Mouse (Mus musculus) heart, embryonic 11.5 days (tissue): ENCODE results near the gene Uqcc1. TPM values are rescaled to one million over a fixed set of nuclear protein-coding genes. Genes with fewer than 3 reads are reported as not detected.

ENCODE experiments used
- ATAC-seq: fragments of 200-750 bp; cut with Nextera tagmentation; replicated peaks from 2 replicates; pipeline ENCODE4 v1.8.0; 2017; ENCODE audit warnings: moderate library complexity; ENCODE audit not compliant: insufficient number of reproducible peaks, low FRiP score, low TSS enrichment
- H3K27ac ChIP-seq: fragments of 300-500 bp; sonication (generic); 2 replicates; pipeline ENCODE4 v1.5.1; 2014; ENCODE audit warnings: mild to moderate bottlenecking, low read depth, low read length
- H3K27me3 ChIP-seq: fragments of 300-500 bp; sonication (generic); 2 replicates; pipeline ENCODE4 v1.6.1; 2014; ENCODE audit warnings: mild to moderate bottlenecking, low read length, mixed read lengths; ENCODE audit not compliant: control insufficient read depth, insufficient read depth
- H3K36me3 ChIP-seq: fragments of 300-500 bp; sonication (generic); 2 replicates; pipeline ENCODE4 v1.6.1; 2014; ENCODE audit warnings: mild to moderate bottlenecking, low read length, moderate library complexity, mixed read lengths; ENCODE audit not compliant: control insufficient read depth, insufficient read depth
- H3K4me1 ChIP-seq: fragments of 300-500 bp; sonication (generic); 2 replicates; pipeline ENCODE4 v1.6.1; 2014; ENCODE audit warnings: low read length; ENCODE audit not compliant: control insufficient read depth, insufficient read depth
- H3K4me2 ChIP-seq: fragments of 300-500 bp; sonication (generic); 2 replicates; pipeline ENCODE4 v1.6.1; 2014; ENCODE audit warnings: mild to moderate bottlenecking, moderate library complexity
- H3K4me3 ChIP-seq: fragments of 300-500 bp; sonication (generic); 2 replicates; pipeline ENCODE4 v1.5.1; 2014; ENCODE audit warnings: low read depth, low read length
- H3K9ac ChIP-seq: fragments of 300-500 bp; sonication (generic); 2 replicates; pipeline ENCODE4 v1.6.1; 2014; ENCODE audit warnings: mild to moderate bottlenecking, low read depth, low read length, moderate library complexity
- H3K9me3 ChIP-seq: fragments of 300-500 bp; sonication (generic); replicated peaks from 2 replicates; pipeline ENCODE4 v1.6.1; 2016; ENCODE audit warnings: low read length; ENCODE audit not compliant: control insufficient read depth
- WGBS: fragments of 180-500 bp; shearing (Covaris S2); extraction: QIAGEN DNeasy Blood & Tissue Kit; methylation state at CpG from one replicate; pipeline ENCODE4 v1.1.7; 2014; ENCODE audit not compliant: insufficient replicate concordance; 5-methylcytosine and 5-hydroxymethylcytosine counted together
- polyA plus RNA-seq: library from polyadenylated mRNA; unstranded; fragments of >200 nt; fragmentation: Nextera tagmentation; extraction: Ambion mirVana; gene quantifications from 2 replicates; pipeline ENCODE4 v1.2.1, GENCODE M21; 2014

The Uqcc1 gene
- polyA plus RNA-seq, 1 experiment from 2014 or later, result 86.7 TPM

GRCm38 (mm10) chr2:155861581-155861980 lies 68.5 kb downstream of the Uqcc1 start:
- Histone ChIP-seq H3K9me3 (no peaks in the 10 kb centered on the region), H3K4me3 (no peak overlapping the region), H3K9ac (no peak overlapping the region), H3K27me3 (no peaks in the 10 kb centered on the region), H3K4me1 (no peaks in the 10 kb centered on the region), H3K27ac (no peak overlapping the region), H3K36me3 (no peaks in the 10 kb centered on the region), H3K4me2 (no peak overlapping the region)
- WGBS, result 84% methylated on average over 6 of the region's 6 CpGs
- no peak for ATAC-seq

DNA sequence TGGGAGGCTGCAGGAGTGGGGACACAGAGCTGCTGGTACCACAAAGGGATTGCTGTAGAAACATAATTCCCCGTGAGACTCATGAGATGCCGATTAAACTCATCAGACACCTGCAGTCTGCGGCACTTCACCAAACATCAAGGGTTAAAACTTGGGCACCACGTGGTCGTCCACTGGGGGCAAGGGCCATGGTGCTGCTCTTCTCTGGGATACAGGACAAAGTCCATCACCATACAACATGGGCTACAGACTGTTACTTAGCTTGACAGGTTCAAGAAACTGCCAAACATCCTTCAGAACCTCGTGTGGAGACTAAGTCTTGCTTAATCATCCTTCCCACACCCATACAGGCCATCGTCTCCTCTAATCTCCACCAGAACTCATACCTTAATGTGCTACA lies 70.0 kb downstream of the Uqcc1 start:
- Histone ChIP-seq H3K27ac (no peak overlapping the region), H3K4me1 (no peaks in the 10 kb centered on the region), H3K4me2 (no peak overlapping the region), H3K4me3 (no peak overlapping the region), H3K27me3 (no peaks in the 10 kb centered on the region), H3K9me3 (no peaks in the 10 kb centered on the region), H3K9ac (no peak overlapping the region), H3K36me3 (no peaks in the 10 kb centered on the region)
- no peak for ATAC-seq
- 83% methylated on average over 7 of the region's 7 CpGs for WGBS

DNA sequence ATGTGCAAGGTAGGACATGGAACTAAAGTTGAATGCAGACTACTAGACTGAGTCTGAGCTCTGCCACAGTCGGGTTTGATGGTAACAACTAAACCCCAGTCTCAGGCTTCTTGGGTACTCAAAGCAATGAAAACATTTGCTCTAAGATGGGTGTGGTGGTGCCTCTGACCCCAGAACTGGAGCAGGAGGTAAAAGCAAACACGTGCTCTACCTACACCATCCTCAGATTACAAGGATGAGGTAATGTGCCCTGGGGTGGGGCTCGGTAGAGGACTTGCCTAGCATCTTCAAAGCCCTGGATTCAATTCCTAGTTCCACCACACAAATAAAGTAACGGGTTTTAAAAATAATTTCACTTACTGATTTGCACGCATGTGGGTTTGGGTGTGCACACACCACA lies 77.6 kb downstream of the Uqcc1 start:
- Histone ChIP-seq H3K4me2 (no peak overlapping the region), H3K9me3 (no peaks in the 10 kb centered on the region), H3K4me1 (no peaks in the 10 kb centered on the region), H3K9ac (no peak overlapping the region), H3K27ac (no peak overlapping the region), H3K36me3 (peaks cover 11% of the 10 kb centered on the region), H3K4me3 (no peak overlapping the region), H3K27me3 (no peaks in the 10 kb centered on the region)
- WGBS, result 91% methylated on average over 5 of the region's 5 CpGs
- no peak for ATAC-seq

GRCm38 (mm10) chr2:155850120-155850519 lies 80.0 kb downstream of the Uqcc1 start:
- H3K36me3 ChIP-seq, result peaks cover 25% of the 10 kb centered on the region
- no peaks in the 10 kb centered on the region for H3K27me3 ChIP-seq
- H3K4me3 ChIP-seq, result no peak overlapping the region
- H3K4me1 ChIP-seq, result no peaks in the 10 kb centered on the region
- no peak overlapping the region for H3K27ac ChIP-seq
- no peaks in the 10 kb centered on the region for H3K9me3 ChIP-seq
- no peak overlapping the region for H3K4me2 ChIP-seq
- WGBS, result 79% methylated on average over 7 of the region's 7 CpGs
- no peak for ATAC-seq
- H3K9ac ChIP-seq, result no peak overlapping the region

DNA sequence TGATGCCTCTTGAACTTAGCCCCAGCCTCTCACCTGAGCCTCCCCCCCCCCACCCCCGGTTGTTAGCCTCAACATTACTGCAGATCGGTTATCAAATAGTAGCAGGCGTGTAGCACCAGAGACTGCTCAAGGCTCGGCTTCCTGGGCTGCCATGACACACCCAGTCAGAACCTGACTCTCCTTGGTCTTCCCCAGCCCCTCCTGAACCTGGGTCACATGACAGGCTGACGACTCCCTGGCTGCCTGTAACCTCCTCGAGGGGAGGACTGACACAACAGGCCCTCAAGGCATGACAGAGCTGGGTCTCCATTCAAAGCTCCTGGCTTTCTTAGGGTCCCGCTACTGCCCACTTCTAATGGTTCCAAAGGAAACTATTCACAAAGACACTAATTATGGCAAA lies 80.6 kb downstream of the Uqcc1 start:
- Histone ChIP-seq H3K9me3 (no peaks in the 10 kb centered on the region), H3K27me3 (no peaks in the 10 kb centered on the region), H3K4me3 (no peak overlapping the region), H3K4me2 (no peak overlapping the region), H3K36me3 (peaks cover 25% of the 10 kb centered on the region), H3K27ac (no peak overlapping the region), H3K4me1 (no peaks in the 10 kb centered on the region), H3K9ac (no peak overlapping the region)
- no peak for ATAC-seq
- WGBS, result 61% methylated on average over 7 of the region's 7 CpGs

GRCm38 (mm10) chr2:155848291-155848690 lies 81.8 kb downstream of the Uqcc1 start:
- no peak for ATAC-seq
- 30% methylated on average over 6 of the region's 6 CpGs for WGBS
- Histone ChIP-seq H3K27me3 (no peaks in the 10 kb centered on the region), H3K4me1 (no peaks in the 10 kb centered on the region), H3K27ac (no peak overlapping the region), H3K4me3 (no peak overlapping the region), H3K36me3 (peaks cover 25% of the 10 kb centered on the region), H3K4me2 (no peak overlapping the region), H3K9me3 (no peaks in the 10 kb centered on the region), H3K9ac (no peak overlapping the region)

GRCm38 (mm10) chr2:155846930-155847329 lies 83.2 kb downstream of the Uqcc1 start:
- H3K9ac ChIP-seq, result no peak overlapping the region
- WGBS, result 78% methylated on average over 8 of the region's 8 CpGs
- H3K36me3 ChIP-seq, result peaks cover 25% of the 10 kb centered on the region
- H3K27me3 ChIP-seq, result no peaks in the 10 kb centered on the region
- H3K9me3 ChIP-seq, result no peaks in the 10 kb centered on the region
- no peak overlapping the region for H3K4me2 ChIP-seq
- no peak overlapping the region for H3K27ac ChIP-seq
- H3K4me3 ChIP-seq, result no peak overlapping the region
- H3K4me1 ChIP-seq, result no peaks in the 10 kb centered on the region
- ATAC-seq, result no peak

- ATAC-seq, result no peak
- Histone ChIP-seq H3K9ac (no peak overlapping the region), H3K36me3 (no peaks in the 10 kb centered on the region), H3K9me3 (no peaks in the 10 kb centered on the region), H3K27ac (no peak overlapping the region), H3K4me3 (no peak overlapping the region), H3K4me1 (no peaks in the 10 kb centered on the region), H3K27me3 (peaks cover 5% of the 10 kb centered on the region; the same call in 1 of the 2 replicates), H3K4me2 (no peak overlapping the region)
- WGBS, result 69% methylated on average over 4 of the region's 4 CpGs
Measured at GRCm38 (mm10) chr2:155838961-155839360, 91.1 kb downstream of the Uqcc1 start.

GRCm38 (mm10) chr2:155837961-155838360 lies 92.1 kb downstream of the Uqcc1 start:
- H3K27me3 ChIP-seq, result peaks cover 5% of the 10 kb centered on the region; the same call in 1 of the 2 replicates
- H3K4me2 ChIP-seq, result no peak overlapping the region
- H3K4me3 ChIP-seq, result no peak overlapping the region
- H3K36me3 ChIP-seq, result no peaks in the 10 kb centered on the region
- no peak for ATAC-seq
- no peaks in the 10 kb centered on the region for H3K4me1 ChIP-seq
- 55% methylated on average over 3 of the region's 3 CpGs for WGBS
- H3K9ac ChIP-seq, result no peak overlapping the region
- H3K27ac ChIP-seq, result no peak overlapping the region
- H3K9me3 ChIP-seq, result no peaks in the 10 kb centered on the region
